Mouse (Mus musculus): ENCODE results near the gene Tmprss13.

Gene Tmprss13

DNA sequence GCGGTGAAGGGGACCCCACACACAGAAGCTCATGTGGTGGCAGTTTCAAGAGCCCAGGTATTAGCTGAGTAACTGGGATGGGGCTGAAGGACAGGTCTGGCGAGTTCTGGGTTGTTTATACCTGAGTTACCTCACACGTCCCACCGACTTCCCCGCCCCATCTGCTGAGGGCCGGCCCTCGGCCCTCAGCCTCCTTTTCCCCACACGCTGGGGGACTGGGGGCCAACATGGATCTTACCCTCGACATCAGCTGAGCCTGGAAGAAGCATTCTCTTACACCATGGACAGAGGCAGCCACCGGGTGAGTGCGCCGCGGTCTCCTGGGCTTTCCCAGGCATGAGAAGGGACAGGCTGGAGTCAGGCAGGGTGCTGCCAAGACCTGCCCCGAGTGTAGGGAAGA, at the start of gene Tmprss13:
Gene Tmprss13, plus strand, starts transcription at position 246 of the 400 bp plus-strand sequence.
- no peak for DNase-seq (ENCODE audit: low spot score in 2 of 2)

DNA sequence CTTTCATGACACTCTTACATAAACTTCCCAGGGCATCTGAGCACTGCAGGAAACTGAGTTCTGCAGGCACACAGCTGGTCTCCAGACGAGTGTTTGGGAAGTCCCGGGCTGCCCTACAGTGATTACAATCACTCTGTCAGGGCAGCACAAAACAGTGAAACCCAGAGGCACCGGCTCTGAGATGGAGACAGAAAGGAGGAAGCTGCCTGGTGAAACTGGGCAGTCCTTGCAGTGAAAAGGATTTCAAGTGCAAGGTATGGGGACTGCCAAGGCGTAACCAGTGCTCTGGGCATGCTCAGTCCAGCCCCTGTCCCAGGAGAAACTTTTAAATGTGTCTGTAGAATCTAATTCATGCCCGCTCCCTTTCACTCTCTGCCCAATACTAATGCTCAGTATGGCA, 46.7 kb upstream of the Tmprss13 start:
- DNase-seq (ENCODE audit: low spot score in 2 of 2): no peak

DNA sequence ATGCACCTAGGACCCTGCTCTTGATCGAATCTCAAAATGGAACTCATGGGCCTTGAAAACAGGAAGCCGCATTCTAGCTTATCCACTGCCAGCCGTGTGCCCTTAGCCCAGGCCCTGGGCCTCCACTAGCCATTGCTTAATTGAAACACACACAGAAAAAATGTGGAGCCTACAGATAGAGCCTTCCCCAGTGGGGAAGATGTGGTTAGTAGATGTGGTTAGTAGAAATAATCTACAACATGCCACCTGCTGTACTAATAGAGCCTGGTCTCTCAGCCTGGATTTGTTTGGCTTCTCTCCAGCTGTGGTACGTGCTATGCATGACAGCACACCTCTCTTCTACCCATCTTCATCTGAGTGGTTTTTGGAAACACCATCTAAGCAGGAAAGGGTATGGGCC, 44.7 kb upstream of the Tmprss13 start:
- no peak for DNase-seq (ENCODE audit: low spot score in 2 of 2)

DNA sequence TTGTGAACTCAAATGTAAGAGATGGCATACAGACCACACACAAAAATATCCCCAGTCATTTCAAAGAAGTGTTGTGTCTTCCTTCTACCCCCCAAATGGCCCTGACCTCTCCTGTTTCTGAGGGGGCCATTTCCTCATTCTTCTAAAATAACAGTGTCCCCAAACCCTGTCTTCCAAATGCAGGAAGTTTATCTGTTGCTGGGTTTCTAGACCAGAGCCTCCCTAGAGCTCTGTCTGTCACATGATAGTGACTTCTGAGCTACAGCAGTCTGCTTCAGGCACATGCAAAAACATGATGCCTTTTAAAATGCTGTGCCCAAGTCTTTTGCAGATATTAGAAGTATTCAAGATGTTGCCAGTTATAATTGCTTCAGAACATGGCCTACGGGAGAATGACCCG, 44.3 kb upstream of the Tmprss13 start:
- DNase-seq (ENCODE audit: low spot score in 2 of 2): no peak

DNA sequence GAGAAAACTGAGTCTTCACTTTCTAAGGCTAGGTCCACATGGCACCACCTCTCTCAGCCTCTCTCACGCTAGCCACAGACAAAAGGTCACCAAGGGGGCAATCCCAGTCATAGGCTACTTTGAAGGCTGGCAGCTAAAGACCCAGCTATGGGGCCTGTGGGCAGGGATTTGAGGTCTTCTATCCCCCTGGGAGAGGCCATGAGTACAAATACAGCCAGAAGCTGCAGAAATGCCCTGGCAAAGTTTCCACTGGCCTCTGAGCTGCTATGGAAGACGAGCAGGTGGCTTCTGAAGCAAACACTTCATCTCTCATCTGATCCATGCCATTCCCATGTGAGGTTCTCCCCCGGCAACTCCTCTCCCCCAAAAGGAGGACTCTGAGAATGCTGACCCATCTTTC, 38.8 kb upstream of the Tmprss13 start:
- DNase-seq (ENCODE audit: low spot score in 2 of 2): no peak

DNA sequence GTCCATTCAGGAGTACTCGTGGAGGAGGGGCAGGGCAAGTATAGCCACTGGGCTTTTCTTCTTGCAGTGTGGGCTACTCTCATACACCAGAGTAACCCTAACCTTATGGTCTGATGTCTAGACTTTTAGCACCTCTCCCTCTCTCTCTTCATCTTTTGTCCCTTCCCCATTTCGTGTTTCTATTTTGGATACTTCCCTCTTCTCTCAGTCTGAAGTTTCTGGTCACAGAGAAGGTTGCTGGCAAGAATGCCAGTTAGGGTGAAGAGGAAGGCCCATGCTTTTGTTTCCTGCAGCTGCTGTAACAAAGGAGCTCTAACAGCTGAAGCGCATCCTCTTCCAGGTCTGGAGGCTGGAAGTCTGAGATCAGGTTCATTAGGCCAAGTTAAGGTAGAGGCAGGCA, 38.0 kb upstream of the Tmprss13 start:
- DNase-seq (ENCODE audit: low spot score in 2 of 2): no peak

DNA sequence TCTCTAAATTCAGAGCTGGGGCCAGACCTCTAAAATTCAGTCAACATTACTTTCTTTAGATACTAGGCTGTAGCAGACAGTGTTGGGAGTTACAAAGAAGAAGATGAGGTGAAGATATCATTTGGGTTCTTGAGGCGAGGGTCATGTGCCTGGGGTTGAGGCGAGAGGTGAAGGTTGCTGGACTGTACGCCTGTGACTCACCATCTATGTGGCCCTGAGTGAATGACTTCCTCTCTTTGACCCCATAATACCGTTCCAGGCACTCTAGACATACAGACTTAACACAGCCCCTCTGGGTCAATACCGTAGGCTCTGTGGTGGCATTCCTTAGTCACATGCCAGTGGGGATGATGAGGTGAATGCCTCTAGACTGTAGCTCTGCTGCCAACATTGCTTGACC, 36.4 kb upstream of the Tmprss13 start:
- DNase-seq (ENCODE audit: low spot score in 2 of 2): no peak

DNA sequence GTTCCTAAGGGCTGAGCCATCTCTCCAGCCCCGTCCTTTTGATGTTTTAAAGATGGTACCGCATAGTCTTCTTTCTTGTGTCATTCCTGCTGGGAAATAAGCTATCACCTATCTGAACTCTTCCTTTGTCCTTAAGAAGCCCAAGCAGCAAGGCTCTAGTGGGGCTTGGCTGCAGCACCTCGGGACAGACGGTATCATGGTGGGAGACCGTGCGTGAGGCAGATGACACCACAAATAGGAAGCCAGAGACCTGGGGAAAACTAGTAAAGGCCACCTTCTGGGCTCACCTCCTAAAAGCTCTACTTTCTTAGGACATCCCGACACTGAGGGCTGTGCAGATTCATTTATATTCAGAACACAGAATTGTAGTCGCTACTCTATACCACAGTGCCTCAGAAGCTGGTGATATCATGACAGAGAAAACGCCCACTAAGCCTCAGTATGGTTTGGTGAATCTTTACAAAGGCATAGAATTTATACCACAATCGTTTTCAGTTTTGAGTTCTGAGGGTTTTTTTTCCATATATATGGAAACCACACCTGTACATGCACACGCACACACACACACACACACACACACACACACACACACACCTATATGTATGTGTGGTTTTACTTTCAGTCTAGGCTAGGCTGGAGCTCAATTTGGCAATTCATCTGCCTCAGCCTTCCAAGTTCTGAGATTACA, 27.3 kb upstream of the Tmprss13 start:
- no peak for DNase-seq (ENCODE audit: low spot score in 2 of 2)

DNA sequence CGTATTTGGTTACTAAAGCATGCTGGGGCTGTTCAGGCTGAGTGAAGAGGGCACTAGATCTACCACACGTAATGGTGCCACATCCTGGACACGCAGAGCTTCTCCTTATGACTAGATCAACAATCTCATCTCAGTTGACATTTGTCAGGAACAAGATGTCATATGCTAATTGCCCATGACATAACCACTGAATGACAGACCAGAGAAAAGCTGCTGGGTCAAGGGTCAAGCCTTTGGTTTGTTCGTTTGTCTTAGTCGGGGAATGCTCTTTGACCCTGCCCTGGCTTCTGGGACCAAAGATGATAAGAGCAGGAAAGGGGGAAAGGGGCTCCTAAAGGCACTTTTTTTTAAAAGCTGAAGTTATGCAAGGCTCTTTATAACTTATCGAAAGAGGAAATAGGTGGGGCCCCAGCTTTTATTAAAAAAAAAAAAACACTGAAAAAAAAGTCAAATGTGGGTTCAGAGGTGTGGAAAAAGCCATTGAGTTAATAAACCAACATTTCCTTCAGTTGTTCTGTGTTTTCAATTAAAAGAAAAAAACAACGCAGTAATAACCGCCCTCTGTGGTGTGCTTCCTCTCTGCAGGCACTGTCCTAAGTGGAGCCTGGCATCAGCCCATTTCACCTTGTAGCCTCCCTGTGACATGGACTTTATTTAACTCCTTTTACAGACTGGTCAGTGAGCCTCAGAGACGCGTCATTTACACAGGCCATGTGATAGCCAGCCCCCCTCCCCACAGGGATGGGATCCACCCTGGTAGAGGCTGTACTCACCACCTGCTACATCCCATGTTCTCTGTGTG, 24.5 kb upstream of the Tmprss13 start:
- DNase-seq (ENCODE audit: low spot score in 2 of 2): no peak

DNA sequence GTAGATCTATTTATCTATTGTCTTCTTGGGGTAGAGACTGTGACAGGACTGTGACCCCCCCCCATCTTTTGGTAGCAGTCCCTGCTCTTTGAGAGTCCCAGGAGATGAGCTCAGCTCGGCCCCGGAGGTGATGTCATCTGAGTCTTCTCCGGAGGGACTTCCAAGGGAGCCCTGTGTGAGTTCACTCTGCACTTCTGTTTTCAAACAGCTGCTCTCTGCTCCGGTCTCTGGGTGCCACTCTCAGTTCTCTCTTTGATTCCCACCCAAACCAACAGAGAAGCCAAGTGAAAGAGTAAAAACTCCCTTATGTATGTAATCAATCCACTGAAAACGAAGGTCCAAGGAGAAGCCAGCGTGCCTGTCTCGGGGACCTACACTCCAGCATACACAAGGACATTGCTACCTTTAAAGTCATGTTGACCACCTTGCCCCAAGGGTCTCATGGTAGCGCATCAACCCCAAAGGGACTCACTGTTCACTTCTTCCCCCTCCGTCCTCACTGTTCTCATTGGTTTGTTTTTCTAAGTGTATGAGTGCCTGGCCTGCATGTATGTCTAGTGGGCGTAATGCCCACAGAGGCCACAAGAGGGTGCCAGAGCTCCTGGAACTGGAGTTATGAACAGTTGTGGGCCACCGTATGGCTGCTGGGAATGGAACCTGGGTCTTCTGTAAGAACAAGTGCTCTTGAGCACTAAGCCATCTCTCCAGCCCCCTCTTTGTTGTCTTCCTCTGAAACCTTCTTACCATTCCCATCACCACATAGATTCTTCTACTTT, 19.5 kb upstream of the Tmprss13 start:
- no peak for DNase-seq (ENCODE audit: low spot score in 2 of 2)

DNA sequence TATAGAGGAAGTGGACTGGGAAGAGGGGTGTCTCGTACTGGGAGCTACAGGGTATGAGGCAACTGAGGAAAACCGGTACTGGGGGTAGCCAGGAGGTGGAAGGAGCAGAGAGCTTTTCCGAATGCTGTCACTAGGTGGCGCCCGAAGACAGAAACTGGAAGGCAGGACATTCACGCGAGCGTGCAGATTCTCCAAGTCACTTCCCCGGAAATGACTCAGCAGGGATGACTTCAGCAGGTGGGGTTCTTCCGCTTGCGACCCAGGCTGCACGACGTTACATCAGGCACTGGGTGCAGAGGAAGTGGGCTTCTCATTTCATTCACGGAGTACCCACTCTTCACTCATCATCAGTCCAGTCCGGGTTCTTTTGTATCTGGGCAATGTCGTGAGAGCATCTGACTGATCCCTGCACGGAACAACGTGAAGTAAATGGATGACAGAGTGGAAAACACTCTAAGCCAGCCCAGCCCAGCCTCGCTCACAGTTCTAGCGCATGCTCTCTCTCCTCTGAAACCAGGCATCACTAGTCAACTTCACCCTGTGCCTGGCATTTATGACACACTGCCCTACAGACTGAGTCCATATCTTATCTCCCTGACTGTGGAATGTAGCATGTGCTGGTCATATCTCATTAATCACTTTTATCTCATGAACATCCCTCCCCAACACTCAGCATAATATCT, 18.3 kb upstream of the Tmprss13 start:
- peak; percentile 98 to 99 for DNase-seq (ENCODE audit: low spot score in 2 of 2)

DNA sequence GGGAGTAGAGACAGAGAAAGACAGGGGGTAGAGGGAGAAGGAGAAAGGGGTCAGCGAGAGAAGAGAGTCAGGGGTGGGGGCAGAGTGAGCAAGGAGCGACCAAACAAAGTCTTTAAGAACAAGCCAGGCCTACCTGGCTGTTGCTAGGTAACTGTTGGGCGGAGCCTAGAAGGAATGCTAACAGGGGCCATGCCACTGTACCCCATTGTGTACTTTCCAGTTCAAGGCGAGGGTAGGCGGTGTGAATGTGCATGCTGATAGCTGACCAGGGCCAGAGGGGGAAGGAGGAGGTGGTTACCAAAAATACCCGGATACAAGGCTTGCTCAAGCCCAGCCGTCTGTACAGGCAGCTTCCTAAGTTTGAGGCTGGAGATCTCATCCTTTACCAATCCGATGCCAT, 17.1 kb upstream of the Tmprss13 start:
- no peak for DNase-seq (ENCODE audit: low spot score in 2 of 2)

DNA sequence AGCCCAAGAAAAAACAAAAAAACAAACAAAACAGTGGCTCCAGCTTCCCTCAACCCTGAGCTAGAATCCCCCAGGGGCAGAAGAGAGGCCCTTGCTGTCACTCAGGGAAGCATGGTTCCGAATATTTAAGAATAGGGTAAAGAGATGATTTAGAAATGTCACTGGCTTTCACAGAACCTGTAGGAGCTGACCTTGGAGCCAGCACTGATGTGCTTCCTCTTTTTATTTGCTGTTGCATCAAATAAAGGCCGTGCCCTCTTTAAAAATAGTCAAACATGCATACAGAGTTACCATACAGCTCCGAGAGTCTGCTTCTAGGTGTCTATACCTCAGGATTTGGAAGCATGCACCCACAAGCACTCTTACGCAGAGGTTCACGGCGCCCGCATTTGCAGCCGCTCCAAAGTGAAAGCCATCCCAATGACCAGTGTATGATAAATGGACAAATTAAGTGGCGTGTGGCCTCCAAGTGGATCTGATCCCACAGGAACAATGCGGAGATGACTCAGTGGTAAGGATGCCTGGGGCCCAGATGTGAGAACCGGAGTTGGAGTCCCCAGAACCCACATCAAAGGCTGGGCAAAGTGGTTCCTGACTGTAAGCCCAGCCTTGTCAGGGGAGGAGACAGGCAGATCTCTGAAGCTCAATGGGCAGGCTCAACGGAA, 12.0 kb upstream of the Tmprss13 start:
- no peak for DNase-seq (ENCODE audit: low spot score in 2 of 2)

DNA sequence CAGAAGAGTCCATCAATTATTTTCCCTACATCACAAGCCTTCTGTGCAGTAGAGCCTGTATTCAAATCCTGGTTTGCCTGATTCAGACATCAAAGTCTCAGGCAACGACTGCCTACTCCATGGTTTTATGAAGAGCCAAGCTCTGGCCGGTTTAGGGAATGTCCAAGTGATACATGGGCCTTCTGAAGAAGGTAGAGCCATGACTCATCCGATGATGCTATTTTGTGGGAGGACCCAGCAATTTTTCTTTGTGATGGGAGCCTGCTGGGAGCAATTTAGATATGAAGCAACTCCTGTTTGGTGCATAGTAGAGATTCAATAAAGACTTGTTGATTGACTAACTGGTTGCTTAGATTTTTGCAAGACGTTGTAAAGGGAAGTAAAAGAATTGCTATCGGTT, 10.4 kb upstream of the Tmprss13 start:
- DNase-seq (ENCODE audit: low spot score in 2 of 2): no peak

DNA sequence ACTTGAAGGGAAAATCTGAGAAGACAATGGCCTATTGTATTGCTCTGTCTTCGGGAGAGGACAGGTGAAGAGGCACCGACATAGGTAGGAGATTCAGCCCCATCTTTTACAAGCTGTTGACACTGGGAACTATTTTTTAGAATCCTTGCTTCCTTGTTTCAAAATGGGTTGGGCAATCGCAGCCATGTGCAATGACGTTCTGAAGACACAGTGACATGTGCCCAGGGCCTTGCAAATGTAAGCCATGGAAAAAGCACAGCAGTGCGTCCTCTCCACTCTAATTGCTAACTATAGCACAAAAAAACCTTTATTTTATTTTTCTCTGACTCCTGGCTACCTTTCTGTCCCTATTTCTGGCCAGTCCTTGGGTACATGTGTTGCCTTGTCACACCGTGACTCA, 7.0 kb upstream of the Tmprss13 start:
- DNase-seq (ENCODE audit: low spot score in 2 of 2): no peak

DNA sequence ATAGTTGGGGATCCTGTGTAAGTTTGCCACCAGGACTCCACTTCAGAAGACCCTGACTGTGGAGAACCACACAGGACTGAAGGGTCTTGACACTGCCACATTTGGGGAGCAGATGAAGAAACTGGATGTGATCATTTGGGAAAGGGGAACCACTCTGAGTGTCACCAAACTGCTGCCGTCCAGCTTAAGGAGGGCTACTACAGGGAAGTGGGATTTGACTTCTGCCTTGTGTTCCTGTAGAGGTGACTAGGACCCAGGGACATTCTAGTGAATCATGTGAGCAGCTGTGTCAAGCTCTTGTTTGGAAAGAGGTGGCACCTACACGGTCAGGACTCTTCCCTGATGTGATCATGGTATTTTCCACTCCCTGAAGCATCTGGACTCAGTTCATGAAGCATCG, 5.0 kb upstream of the Tmprss13 start:
- DNase-seq (ENCODE audit: low spot score in 2 of 2): no peak

DNA sequence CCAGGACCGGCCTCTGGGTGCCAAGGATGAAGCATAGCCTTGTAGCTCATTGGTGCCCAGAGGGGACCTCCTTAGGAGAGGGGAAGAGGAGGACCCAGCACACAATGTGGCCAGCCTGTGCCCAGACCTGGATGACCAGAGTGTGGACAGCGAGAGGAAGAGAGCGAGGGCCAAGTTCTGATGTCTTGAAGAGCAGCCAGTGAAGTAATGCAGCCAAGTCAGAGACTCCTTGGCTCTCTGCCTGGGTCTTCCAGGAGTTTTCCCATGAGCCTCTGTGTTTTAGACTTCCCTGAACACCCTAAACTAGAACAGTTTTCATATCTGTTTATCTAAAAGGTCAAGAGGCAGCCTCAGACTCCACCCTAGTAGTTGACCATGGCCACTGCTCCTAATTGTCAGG, 1.3 kb upstream of the Tmprss13 start:
- DNase-seq (ENCODE audit: low spot score in 2 of 2): no peak

DNA sequence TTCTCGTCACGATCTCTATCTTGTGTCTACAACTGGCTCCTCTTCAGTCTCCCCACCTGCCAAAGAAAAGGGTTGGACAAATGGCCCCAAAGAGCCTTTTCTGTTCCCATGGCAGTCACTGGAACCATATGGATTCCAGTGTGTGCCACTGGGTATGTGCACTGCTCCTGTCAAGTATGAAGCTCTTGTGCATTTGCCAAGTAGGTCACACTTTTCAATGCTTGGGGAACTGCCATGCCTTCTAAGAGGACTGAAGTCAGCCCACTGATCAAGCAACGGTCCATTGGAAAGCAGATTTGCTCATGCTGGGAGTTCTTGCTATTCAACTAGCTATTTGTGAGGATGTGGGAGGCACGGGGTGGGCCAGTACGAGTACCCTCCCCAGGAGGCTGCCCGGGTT, 2.6 kb downstream of the Tmprss13 start:
- no peak for DNase-seq (ENCODE audit: low spot score in 2 of 2)

DNA sequence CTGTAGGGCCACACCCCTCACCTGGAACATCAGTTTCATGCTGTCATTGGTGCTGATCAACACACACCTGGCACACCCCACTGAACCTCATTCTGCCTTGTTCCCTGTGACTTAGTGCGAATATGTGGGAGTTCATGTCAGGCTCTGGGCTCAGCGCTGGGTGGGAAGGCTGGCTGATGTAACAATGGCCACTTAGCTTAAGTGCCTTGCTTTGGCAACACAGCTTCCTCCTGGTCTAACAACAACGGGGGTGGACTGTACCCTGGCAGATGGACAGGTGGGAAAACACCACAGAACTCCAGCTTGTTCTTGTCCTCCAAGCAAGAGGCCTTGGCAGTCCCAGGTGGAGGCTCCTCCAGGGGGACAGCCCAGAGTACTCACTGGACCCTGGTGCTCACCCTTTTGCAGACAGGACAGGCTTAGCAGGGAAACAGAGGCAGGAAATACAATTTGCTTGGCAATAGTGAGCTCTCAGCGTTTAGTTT, 3.1 kb downstream of the Tmprss13 start:
- DNase-seq (ENCODE audit: low spot score in 2 of 2): no peak

DNA sequence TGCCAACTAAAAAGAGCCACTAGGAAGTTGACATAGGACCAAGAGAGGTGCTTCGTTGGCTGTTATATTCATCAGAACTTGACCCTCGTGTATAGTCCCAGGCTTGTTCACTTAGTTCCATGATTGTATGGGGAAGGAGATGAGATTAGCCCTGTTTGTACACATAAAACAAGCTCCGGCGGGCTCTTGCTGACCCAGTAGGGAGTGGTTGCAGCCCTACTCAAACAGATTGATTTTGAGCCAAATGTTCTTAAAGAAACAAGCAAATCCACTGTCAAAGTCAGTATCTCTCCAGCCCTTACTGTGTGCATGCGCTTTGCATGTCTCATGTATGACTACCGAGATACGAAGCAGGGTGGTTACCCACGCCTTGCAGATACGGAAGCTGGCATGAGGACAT, 7.5 kb downstream of the Tmprss13 start:
- DNase-seq (ENCODE audit: low spot score in 2 of 2): no peak

DNA sequence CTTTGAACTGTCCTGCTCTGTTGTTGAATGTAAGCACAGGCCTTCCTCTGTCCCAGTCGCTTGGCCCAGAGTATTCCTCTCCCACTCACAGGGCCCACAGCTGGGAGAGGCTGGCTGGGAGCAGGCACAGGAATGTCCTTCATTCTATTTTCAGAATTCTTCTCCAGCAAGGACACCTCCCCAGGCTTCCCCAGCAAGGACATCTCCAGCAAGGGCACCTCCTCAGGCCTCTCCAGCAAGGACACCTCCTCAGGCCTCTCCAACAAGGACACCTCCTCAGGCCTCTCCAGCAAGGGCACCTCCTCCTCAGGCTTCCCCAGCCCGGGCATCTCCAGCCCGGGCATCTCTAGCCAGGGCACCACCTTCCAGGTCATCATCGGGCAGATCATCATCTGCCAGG, 9.4 kb downstream of the Tmprss13 start:
- DNase-seq (ENCODE audit: low spot score in 2 of 2): no peak

All from right cerebral cortex, adult 2 months (tissue).